In the genomic region with DNA sequence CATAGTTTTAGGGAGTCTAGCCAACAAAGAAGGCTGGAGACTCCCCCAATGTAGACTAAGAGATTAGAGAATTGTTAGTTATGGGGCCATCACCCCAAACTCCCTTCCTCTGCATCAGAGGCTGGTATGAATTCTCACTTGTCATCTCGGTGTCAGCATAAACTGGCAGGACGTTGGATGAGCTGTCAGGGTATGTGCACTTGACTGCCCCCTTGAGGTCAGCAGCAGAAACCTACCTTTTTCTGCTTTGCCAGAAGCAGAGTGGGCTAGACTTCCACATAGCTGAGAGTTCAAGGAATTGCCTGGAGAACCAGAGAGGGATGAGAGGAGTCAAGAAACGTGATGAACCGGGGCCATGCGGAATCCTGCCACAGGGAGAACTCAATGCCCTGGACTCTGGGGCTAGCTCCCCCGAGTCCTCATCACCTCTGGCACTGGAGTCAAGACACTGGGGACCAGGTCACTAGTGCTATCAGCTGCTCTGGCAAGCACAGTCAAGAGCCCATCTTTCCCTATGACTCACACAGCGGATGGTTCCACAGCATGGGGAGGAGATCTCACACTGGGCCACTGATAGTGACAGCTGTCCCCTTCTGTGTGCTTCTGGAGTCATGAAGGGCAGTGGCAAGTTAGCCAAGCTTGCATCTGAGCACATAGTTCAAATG, we compare ENCODE assay signal across 8 mouse cellular contexts. TPM values are rescaled to one million over a fixed set of nuclear protein-coding genes. Genes with fewer than 3 reads are reported as not detected.
A peak's percentile ranks its signal among the peaks of the same experiment; 100 is the strongest.
DNase-seq lines count a peak whose midpoint lies in the region; ATAC-seq and TF ChIP-seq lines count a peak whose summit lies in the region.

No protein-coding gene starts in this region.

- no peak for ATAC-seq in intestine, postnatal 0 days
- no peak for ATAC-seq in intestine, embryonic 15.5 days
- ATAC-seq in hindbrain, embryonic 16.5 days = no peak
- no peak for ATAC-seq in intestine, embryonic 16.5 days

- TF ChIP-seq CTCF in intestine, postnatal 0 days (IDR thresholded peaks at IDR 0.05; ENCODE audit: low read depth) = peak; percentile 76
- TF ChIP-seq CTCF in MEL (IDR thresholded peaks at IDR 0.05 in 2 of 3, conservative IDR thresholded peaks at IDR 0.05 in 1 of 3; ENCODE audit: control insufficient read depth in 1 of 3, insufficient read depth in 1 of 3, low read depth in 2 of 3, low read length in 3 of 3, poor library complexity in 1 of 3, severe bottlenecking in 1 of 3) = peak; percentile 73 to 81 (median 74)

- no peaks in the 10 kb centered on the region for H3K4me1 ChIP-seq in intestine, postnatal 0 days (replicated peaks; ENCODE audit: control insufficient read depth, insufficient read depth, low read length)
- H3K4me1 ChIP-seq in intestine, embryonic 15.5 days (replicated peaks) = 0 out of 2 replicates have a peak, but pooled peaks cover 2% of the 10 kb centered on the region
- H3K4me1 ChIP-seq in MEL (ENCODE audit: control insufficient read depth in 1 of 2, insufficient read depth in 2 of 2, low read length in 2 of 2) = peaks cover 0 to 3% of the 10 kb centered on the region in 2 experiments; a peak in 1 of 4 replicates
- no peaks in the 10 kb centered on the region for H3K4me1 ChIP-seq in hindbrain, embryonic 16.5 days (ENCODE audit: control insufficient read depth, insufficient read depth, low read depth, low read length)
- no peaks in the 10 kb centered on the region for H3K4me1 ChIP-seq in intestine, embryonic 16.5 days (ENCODE audit: control insufficient read depth, insufficient read depth, low read length)

- no peaks in the 10 kb centered on the region for H3K79me2 ChIP-seq in MEL (ENCODE audit: control insufficient read depth, insufficient read depth, low read length, poor library complexity)

- no peak for TF ChIP-seq EP300 in MEL (IDR thresholded peaks at IDR 0.05; ENCODE audit: low read depth in 1 of 2, low read length in 2 of 2)

- no peak overlapping the region for H3K9ac ChIP-seq in intestine, postnatal 0 days (ENCODE audit: low read depth, low read length)
- H3K9ac ChIP-seq in intestine, embryonic 15.5 days = no peak overlapping the region
- no peak overlapping the region for H3K9ac ChIP-seq in MEL (ENCODE audit: control insufficient read depth, low read depth, low read length, poor library complexity, severe bottlenecking)
- H3K9ac ChIP-seq in hindbrain, embryonic 16.5 days (ENCODE audit: low read depth, low read length) = no peak overlapping the region
- no peak overlapping the region for H3K9ac ChIP-seq in intestine, embryonic 16.5 days (ENCODE audit: low read depth, low read length)

- H3K36me3 ChIP-seq in intestine, postnatal 0 days (ENCODE audit: control insufficient read depth, insufficient read depth) = no peaks in the 10 kb centered on the region
- H3K36me3 ChIP-seq in intestine, embryonic 15.5 days = no peaks in the 10 kb centered on the region
- H3K36me3 ChIP-seq in MEL (ENCODE audit: control insufficient read depth in 1 of 2, insufficient read depth in 2 of 2, low read length in 2 of 2) = no peaks in the 10 kb centered on the region
- H3K36me3 ChIP-seq in hindbrain, embryonic 16.5 days (ENCODE audit: control insufficient read depth, insufficient read depth, low read length) = no peaks in the 10 kb centered on the region
- H3K36me3 ChIP-seq in intestine, embryonic 16.5 days (ENCODE audit: control insufficient read depth, insufficient read depth, low read length) = no peaks in the 10 kb centered on the region

- DNase-seq in MEL (ENCODE audit: low read depth, low spot score) = peak; percentile 65
- peak; percentile 26 to 42 for DNase-seq in cerebellum, postnatal 14 days
- DNase-seq in naive thymus-derived CD4-positive, alpha-beta T cell, adult 2 months (ENCODE audit: low read depth) = peak; percentile 64
- no peak for DNase-seq in adrenal gland, adult 8-10 months

- no peak overlapping the region for H3K27ac ChIP-seq in intestine, postnatal 0 days (ENCODE audit: low read depth, low read length)
- no peak overlapping the region for H3K27ac ChIP-seq in intestine, embryonic 15.5 days
- no peak overlapping the region for H3K27ac ChIP-seq in MEL (ENCODE audit: control insufficient read depth, low read depth, low read length)
- no peak overlapping the region for H3K27ac ChIP-seq in hindbrain, embryonic 16.5 days (ENCODE audit: low read depth, low read length)
- H3K27ac ChIP-seq in intestine, embryonic 16.5 days (ENCODE audit: low read length) = no peak overlapping the region

- TF ChIP-seq RAD21 in MEL (IDR thresholded peaks at IDR 0.05; ENCODE audit: low read depth, low read length) = peak; percentile 49

- H3K27me3 ChIP-seq in intestine, postnatal 0 days (replicated peaks; ENCODE audit: control insufficient read depth, insufficient read depth, low read length) = no peaks in the 10 kb centered on the region
- no peaks in the 10 kb centered on the region for H3K27me3 ChIP-seq in intestine, embryonic 15.5 days (replicated peaks)
- H3K27me3 ChIP-seq in MEL (ENCODE audit: control insufficient read depth in 1 of 2, insufficient read depth in 2 of 2, low read length in 2 of 2) = no peaks in the 10 kb centered on the region
- no peaks in the 10 kb centered on the region for H3K27me3 ChIP-seq in hindbrain, embryonic 16.5 days (replicated peaks; ENCODE audit: control insufficient read depth, insufficient read depth, low read length)
- H3K27me3 ChIP-seq in intestine, embryonic 16.5 days (replicated peaks; ENCODE audit: control insufficient read depth, insufficient read depth, low read length) = no peaks in the 10 kb centered on the region

- no peaks in the 10 kb centered on the region for H3K9me3 ChIP-seq in intestine, postnatal 0 days (ENCODE audit: control insufficient read depth)
- no peaks in the 10 kb centered on the region for H3K9me3 ChIP-seq in intestine, embryonic 15.5 days
- no peaks in the 10 kb centered on the region for H3K9me3 ChIP-seq in MEL (replicated peaks; ENCODE audit: insufficient read depth, low read length)
- no peaks in the 10 kb centered on the region for H3K9me3 ChIP-seq in hindbrain, embryonic 16.5 days (ENCODE audit: control insufficient read depth, low read length)
- no peaks in the 10 kb centered on the region for H3K9me3 ChIP-seq in intestine, embryonic 16.5 days (ENCODE audit: control insufficient read depth, low read length)

- H3K4me3 ChIP-seq in intestine, postnatal 0 days (ENCODE audit: low read depth, low read length) = no peak overlapping the region
- H3K4me3 ChIP-seq in intestine, embryonic 15.5 days (replicated peaks) = no peak overlapping the region
- H3K4me3 ChIP-seq in MEL (ENCODE audit: control insufficient read depth in 1 of 2, insufficient read depth in 1 of 2, low read depth in 2 of 2, low read length in 2 of 2) = no peak overlapping the region
- no peak overlapping the region for H3K4me3 ChIP-seq in hindbrain, embryonic 16.5 days (ENCODE audit: low read length)
- H3K4me3 ChIP-seq in intestine, embryonic 16.5 days (ENCODE audit: low read length) = no peak overlapping the region

- WGBS in intestine, postnatal 0 days = 77% methylated on average over 7 of the region's 7 CpGs
- WGBS in intestine, embryonic 15.5 days = 77% methylated on average over 7 of the region's 7 CpGs
- 80% methylated on average over 7 of the region's 7 CpGs for WGBS in hindbrain, embryonic 16.5 days
- 79% methylated on average over 7 of the region's 7 CpGs for WGBS in intestine, embryonic 16.5 days

- TF ChIP-seq POLR2A in MEL (IDR thresholded peaks at IDR 0.05; ENCODE audit: control insufficient read depth in 1 of 2, insufficient read depth in 1 of 2, low read depth in 1 of 2, low read length in 2 of 2, poor library complexity in 1 of 2) = no peak

- H3K4me2 ChIP-seq in intestine, postnatal 0 days (replicated peaks; ENCODE audit: low read depth) = no peak overlapping the region
- no peak overlapping the region for H3K4me2 ChIP-seq in intestine, embryonic 15.5 days (replicated peaks)
- no peak overlapping the region for H3K4me2 ChIP-seq in hindbrain, embryonic 16.5 days (ENCODE audit: low read length)
- H3K4me2 ChIP-seq in intestine, embryonic 16.5 days (ENCODE audit: low read depth, low read length) = no peak overlapping the region

TF ChIP-seq in MEL, 35 proteins besides CTCF, POLR2A, EP300 and RAD21:
- TF ChIP-seq USF1 (IDR thresholded peaks at IDR 0.05; ENCODE audit: low read depth, low read length) = 0 out of 2 replicates have a peak, but pooled peaks have one; percentile 9
- TF ChIP-seq SMC3 (IDR thresholded peaks at IDR 0.05; ENCODE audit: low read depth, low read length) = peak; percentile 60
- TF ChIP-seq ZNF384 (IDR thresholded peaks at IDR 0.05; ENCODE audit: low read depth, low read length) = no peak
- TF ChIP-seq GATA1 (IDR thresholded peaks at IDR 0.05; ENCODE audit: low read depth, low read length) = no peak
- TF ChIP-seq ZC3H11A (IDR thresholded peaks at IDR 0.05; ENCODE audit: low read depth, low read length) = 0 out of 2 replicates have a peak, but pooled peaks have one; percentile 21
- TF ChIP-seq MYB (IDR thresholded peaks at IDR 0.05; ENCODE audit: low read depth, low read length) = no peak
- no peak for TF ChIP-seq MEF2A (IDR thresholded peaks at IDR 0.05; ENCODE audit: extremely low read depth, insufficient replicate concordance, low read depth, low read length, poor library complexity, severe bottlenecking)
- TF ChIP-seq MAFK (IDR thresholded peaks at IDR 0.05; ENCODE audit: borderline replicate concordance, low read depth, low read length) = no peak
- TF ChIP-seq GABPA (IDR thresholded peaks at IDR 0.05; ENCODE audit: low read depth, low read length) = no peak
- TF ChIP-seq ZMIZ1 (IDR thresholded peaks at IDR 0.05; ENCODE audit: low read depth, low read length) = no peak
- TF ChIP-seq SIN3A (IDR thresholded peaks at IDR 0.05; ENCODE audit: low read length) = no peak
TF ChIP-seq in MEL: peak in this region for 3.

RNA-seq across cellular contexts. Expression of a gene that starts 44.8 kb away (rescaled TPM):
- polyA plus RNA-seq in intestine, postnatal 0 days (2015; fragmentation: Nextera tagmentation; extraction: Ambion mirVana) = 17.0 and 20.7 TPM in 2 replicates
- 16.9 and 18.4 TPM in 2 replicates for polyA plus RNA-seq in intestine, embryonic 15.5 days (2015; fragmentation: Nextera tagmentation; extraction: Ambion mirVana)
- 15.3 and 15.9 TPM in 2 replicates for total RNA-seq in MEL (2012; rRNA removed)
- 10 to 100 TPM in 1 of 2 experiments, not detected in 1; 20.7 TPM for polyA plus RNA-seq in MEL (2012; ENCODE audit: insufficient read depth in 1 of 2, insufficient read length in 2 of 2, low read depth in 1 of 2, low replicate concordance in 2 of 2, missing spikeins in 1 of 2)
- polyA plus RNA-seq in hindbrain, embryonic 16.5 days (2015; fragmentation: Nextera tagmentation; extraction: Ambion mirVana) = 8.1 and 9.2 TPM in 2 replicates
- 10 to 100 TPM; 22.0 to 35.1 (median 28.0) TPM for total RNA-seq in adrenal gland, adult 8-10 months (2022)
- 17.6 and 18.8 TPM in 2 replicates for polyA plus RNA-seq in intestine, embryonic 16.5 days (2015; fragmentation: Nextera tagmentation; extraction: Ambion mirVana)
